Mouse (Mus musculus) left cerebral cortex, postnatal 14 days (tissue): ENCODE measurements around the gene Mybphl. TPM values are rescaled to one million over a fixed set of nuclear protein-coding genes. Genes with fewer than 3 reads are reported as not detected.

Source experiments
- DNase-seq, 2 experiments: peaks; one replicate each; pipeline ENCODE4 v3.0.0; 2021 to 2022; ENCODE audit warnings: low spot score in 2 of 2, mixed read lengths in 1 of 2
- intact Hi-C: fragments of 180-260 bp; cut with DNase I; formaldehyde crosslinking; loops from one replicate; pipeline ENCODE4 v1.15.1; 2025
- total RNA-seq, 2 experiments: library from RNA; stranded (reverse); gene quantifications; 2 replicates each; pipeline ENCODE4 v1.2.3; 2021

The Mybphl gene
- total RNA-seq, 2 experiments from 2014 or later: 0.55 TPM; not detected in 1

DNA sequence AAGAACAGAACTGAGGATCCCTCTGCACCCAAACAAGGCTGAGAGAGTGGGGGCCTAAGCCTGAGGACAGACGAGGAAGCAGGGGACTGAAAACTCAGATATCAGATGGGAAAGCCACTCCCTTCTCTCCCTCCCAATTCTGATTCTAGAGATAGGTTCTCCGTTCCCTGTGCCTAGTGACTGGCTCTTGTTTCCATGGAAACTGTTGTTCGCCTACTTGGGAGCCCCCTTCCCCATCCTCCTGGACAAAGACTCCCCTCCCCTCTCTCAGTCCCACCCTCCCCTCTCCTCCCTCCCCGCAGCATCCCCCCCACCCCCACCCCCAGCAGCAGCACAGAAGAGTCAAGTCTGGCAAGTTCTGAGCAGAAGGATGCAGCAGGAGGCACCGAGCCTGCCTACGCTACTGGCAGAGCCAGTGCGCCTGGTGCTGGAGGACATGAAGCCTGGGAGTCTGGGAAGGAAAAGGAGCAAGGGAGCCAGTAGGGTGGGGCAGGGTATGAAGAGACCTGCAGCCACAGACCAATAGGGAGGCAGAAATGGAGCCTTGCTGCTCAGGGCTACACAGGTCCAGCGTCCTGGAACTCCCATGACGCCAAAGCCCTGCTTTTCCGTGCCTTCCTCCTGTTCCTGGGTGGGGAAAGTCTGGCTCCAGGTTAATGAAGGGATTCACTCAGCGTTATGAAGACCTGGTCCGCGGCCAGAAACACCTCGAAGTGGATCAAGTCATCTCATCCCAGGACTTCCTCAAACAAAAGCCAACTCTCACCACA is 41.0 kb downstream of the Mybphl start:
- intact Hi-C loops: no loop called here
- peak; percentile 60 to 81 for DNase-seq

DNA sequence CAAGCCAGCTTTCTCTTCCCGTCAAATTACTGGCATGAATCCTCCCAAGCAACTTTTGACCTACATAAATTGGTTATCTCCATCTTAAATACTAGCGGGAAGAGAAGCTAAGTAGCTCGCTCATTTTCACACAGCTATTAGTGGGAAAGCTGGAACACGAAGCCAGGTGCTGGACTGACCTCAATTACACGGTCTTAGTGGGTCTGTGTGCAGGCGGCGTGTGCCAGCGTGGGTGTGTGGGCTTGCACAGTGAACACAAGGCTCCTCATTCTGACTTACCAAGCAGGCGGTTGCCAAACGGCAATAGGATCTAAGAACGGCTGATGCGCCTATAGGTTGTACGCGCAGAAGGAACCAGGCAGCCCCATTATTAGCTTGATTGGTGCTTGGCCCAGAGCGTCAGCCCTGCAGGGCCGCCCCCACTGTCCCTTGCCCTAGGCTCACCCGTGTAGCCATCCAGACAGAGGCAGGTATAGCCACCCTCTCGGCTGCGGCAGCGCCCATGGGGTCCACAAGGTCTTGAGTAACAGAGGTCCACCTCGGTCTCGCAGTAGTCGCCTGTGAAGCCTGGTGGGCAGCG is 41.7 kb downstream of the Mybphl start:
- peak in 1 of 2 experiments; percentile 62 for DNase-seq
- intact Hi-C loops: no loop called here

DNA sequence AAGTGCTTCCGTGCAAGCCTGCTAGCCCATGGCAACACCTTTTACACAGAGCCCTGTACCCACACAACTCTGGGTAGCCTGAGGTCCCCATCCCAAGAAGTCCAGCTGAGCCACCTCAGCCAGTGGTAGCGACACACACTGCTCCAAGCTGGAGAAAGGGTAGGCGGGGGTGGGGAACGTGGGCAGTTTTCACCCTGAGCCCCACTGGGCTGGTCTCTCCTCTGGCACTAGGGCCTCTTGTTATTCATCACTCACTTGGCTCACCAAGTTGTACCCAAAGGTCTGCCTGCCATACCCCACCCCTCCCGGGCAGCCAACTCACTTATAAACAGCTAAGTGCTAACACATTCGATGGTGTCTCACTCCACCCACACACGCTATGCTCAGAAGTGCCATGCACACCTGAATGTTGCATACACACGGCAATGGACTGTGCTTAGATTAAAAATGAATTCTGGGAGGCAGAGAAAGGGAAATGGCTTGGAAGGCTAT is 43.9 kb downstream of the Mybphl start:
- intact Hi-C loops: no loop called here
- DNase-seq: no peak

DNA sequence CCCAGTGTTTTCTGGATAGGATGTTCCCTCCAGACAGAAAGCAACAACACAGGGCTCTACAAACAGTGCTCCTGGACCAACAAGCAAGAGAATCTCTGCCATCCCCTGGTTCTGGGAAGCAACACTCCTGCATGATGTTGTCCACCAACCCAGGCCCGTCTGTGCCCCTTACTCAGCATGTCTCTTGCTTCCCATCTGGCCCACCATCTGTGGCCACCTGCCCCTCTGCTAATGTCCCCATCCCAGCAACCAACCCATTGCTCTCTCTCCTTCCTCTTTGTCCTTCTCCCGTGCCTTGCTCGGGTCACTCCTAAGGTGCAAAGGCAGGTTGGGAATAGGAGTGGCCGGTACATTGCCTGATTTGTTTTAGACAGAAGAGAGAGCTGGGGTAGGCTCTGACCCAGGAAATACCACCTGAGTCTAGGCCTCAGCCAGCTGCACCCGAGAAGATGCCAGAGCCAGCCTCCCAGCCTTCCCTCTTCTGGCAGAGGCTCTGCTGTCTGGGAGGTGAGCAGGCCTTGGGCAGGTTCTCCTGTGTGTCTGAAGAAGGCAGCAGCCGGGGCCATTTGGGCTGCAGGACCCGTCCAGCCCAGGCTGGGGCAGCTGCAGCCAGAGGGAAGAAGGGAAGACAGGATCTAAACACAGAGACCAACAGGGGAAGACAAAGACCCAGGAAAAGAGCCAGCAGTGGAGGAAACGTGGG is 45.1 kb downstream of the Mybphl start:
- DNase-seq: no peak
- intact Hi-C loops: no loop called here

DNA sequence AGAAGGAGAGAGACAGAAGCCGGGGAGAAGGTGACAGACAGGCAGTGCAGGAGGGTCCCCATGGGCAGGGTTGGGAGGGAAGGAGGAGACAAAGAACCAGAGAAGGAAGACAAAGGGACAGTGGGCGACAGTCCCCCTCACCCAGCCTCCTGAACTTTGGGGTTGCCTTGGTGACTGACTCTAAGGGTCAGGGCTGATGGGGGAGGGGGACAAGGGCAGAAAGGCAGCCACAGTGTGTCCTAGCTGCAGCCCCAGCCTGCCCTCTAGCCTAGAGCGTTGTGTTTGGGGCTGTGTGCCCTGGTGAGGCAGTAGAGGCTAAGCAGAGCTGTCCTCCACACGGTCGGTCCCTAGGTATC is 45.6 kb downstream of the Mybphl start:
- DNase-seq: no peak
- intact Hi-C loops: no loop called here

DNA sequence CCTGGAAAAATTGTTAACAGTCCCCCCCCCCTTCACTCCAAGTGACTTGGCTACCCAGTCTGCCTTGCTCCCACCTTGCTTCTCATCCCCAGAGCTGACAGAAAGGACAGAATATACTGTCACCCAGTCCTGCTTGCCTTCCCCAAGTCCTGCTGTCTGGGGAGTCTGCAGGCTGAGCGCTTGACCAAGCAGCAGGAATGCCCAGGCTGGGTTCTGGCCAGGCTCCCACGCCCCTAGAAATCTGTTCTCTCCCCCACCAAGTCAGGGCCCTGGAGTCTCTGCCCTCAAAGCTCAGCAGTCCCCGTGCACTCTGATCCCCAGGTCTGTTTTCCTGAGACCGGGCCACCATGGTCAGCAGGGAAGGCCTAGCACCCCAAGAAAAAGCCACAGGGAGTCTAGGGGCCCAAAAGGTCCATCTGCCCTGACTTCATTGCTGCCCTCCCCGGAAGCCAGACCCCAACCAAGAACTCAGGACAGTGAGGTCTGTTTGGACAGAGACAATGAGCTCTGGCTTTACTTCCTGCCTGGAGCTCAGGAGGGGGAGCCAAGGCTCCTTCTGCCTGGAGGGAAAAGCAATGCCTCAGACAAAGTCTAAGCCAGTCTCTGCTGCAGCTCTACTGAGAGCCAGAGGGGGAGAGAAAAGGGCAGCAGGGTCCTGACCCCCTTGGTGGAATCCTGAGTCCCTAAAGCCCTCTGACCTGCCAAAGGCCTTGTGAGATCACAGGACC is 46.5 kb downstream of the Mybphl start:
- intact Hi-C loops: no loop called here
- DNase-seq: no peak

DNA sequence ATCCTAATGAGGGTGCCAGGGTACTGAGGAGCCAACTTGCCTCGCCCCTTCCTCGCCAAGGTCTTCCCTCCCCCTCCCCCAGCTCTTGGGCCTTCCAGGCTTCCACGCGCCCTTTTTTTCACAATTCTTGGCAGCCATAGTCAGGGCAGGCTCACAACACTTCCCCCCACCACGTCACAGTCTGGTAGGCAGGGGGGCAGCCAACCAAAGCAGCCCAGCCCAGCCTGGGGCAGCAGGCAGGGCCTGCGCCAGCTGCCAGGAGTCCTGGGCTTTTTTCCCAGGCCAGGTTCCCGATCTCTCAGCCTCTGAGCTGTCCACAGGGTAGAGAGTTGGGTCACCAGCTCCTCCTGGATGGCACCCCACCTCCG is 47.0 kb downstream of the Mybphl start:
- intact Hi-C loops: no loop called here
- DNase-seq: peak; percentile 48 to 72

DNA sequence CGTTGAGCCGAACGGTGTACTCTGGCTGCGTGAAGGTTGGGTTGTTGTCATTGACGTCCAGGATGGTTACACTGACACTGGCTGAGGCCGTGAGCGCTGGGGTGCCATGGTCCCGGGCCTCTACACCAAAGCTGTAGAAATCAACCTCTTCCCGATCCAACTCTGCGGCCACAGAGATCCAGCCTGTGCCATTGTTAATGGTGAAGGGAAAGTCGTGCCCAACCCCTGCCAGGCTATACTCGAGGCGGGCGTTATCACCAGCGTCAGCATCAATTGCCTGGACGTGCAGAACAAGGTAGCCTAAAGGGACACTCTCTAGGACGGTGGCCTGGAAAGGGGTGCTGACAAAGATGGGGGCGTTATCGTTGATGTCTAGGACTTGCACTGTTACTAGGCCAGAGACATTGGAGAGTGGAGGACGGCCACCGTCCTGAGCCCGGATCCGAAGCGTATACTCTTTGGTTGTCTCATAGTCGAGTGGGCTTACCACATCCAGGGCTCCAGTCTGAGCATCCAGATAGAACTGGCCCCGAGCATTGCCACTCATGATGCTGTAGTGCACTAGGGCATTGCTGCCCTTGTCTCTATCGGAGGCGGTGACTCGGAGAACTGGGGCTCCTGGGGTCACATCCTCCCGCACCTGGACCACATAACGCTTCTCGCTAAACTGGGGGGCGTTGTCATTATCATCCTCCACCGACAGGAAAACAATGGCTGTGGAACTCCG is 49.1 kb downstream of the Mybphl start:
- intact Hi-C loops: no loop called here
- DNase-seq: no peak

DNA sequence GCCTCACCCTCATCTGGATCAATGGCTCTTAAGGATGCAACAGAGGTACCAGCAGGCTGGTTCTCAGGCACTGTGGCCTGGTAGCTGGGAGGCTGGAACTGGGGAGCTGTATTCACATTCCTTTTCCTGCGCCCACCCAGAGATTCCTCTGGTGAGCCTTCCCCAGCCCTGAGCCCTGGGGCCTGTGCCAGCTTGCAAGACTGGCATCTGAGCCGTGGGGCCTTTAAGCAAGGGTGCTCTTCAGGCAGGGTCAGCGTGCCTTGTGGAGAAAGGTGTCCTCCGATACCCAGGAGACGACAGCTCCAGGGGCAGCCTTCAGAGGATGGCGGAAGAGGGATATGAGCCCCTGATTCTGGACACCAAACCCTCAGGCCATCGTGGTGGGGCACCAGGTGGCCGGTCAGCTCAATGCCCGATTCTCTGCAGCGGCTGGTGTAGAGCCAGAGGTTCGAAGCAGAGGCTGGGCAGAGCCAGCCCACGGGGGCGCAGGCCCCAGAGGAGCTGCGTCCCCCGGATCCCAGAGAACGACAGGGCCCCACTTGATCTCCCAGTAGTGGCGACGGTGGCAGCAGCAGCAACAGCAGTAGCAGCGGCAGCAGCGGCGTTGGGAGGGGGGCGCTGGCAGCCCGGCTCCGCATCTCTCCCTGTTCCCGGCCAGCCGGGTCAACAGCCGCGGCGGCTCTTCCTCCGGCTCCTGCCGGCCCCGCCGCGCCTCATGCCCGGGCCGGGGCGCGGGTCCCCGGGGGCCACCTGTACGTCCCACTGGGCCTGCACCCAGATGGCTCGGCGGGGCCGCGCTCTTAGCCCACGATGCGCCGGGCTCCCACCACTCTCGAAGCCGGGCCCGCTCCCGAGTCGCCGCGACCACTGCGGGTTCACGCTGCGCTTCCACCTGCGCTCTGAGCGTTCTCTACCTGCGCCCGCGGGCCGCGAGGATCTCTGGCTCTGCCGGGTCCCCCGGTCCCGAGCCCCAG is 50.4 kb downstream of the Mybphl start, which contains the start of gene Celsr2:
Gene Celsr2, minus strand, starts transcription at position 696 of the 974 bp plus-strand sequence.
- intact Hi-C loops: no loop called here
- peak in 1 of 2 experiments; percentile 52 for DNase-seq

DNA sequence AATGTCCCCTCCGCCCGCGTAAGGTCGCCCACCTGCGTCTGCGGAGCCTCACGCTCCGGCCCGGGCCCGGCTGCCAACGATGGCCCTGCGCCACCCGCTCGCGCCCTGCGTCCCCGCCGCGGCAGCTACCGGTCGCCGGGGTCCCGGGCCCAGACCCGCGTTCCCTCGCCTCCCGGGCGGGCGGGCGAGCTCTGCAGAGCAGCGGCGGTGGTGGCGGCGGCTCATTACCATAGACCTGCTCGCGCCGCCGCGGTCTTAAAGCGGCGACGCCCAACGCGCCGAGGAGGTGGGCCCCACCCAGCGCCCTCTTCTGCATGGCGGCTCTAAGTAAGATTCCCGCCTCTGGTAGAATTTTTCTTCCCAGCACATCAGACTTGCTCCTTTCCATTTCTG is 51.1 kb downstream of the Mybphl start:
- intact Hi-C loops: no loop called here
- DNase-seq: peak; percentile 89 to 90

DNA sequence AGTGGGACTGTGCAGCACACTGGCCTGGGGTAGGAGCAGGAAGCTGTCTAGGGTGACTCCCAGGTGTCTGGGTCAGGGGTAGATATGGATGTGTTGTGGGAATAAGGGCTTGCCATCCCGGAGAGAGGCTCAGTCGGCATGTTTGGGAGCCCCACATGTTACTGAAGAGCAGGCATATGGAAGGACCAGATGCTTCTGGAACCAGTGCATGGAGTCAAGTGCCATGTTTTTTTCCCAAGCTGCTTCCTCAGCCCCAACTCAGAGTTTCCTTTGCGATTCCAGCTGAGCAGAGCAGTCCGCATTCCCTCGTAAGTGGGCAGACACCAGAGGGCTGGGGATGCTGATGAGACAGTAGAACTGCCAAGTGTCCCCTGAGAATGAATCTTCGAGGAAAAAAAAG is 58.3 kb downstream of the Mybphl start:
- intact Hi-C loops: no loop called here
- no peak for DNase-seq

DNA sequence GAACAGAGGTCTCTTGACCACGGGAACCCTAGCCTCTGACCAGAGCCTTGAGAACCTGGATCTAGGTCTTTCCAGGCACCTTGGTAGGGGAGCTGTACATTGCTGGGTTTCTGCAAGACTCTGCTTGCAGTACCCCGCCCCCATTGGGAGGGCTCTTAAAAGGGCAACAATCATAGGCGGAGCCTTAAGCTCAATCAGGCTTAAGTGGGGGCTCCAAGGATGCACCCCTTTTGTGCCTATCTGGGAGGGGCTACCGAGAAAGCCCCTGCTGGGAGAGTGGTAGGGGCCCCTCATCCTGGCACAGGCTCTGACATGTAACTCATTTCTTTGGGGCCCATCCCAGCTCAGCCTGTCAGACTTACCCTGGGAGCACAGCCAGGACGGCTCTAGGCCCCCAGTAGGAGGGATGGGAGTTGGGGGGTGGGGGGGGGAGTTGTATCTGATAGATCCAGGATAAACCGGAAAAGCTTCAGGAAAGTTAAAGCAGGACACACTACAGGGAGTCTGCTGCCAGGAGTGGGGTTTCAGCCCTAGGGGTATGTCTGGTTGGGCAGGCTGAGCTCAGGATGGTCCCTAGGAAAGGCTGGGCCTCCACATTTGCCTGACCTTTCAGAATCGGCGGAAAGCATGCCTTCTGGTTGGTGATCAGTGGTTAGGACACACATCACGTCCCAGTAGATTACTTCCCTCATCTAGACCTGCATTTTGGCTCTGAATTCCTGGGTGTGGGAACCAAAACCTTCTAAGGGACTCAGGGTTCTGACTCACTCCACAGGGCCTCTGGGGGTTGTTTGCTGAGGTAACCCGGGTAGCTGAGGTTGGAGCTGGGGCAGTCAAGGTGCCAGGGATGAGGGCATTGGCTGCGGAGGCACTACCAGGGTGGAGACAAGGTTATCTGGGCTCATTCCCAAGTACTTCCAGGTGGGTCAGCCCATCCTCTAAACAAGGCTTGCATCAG is 59.4 kb downstream of the Mybphl start:
- peak; percentile 67 to 68 for DNase-seq
- intact Hi-C loops: no loop called here

DNA sequence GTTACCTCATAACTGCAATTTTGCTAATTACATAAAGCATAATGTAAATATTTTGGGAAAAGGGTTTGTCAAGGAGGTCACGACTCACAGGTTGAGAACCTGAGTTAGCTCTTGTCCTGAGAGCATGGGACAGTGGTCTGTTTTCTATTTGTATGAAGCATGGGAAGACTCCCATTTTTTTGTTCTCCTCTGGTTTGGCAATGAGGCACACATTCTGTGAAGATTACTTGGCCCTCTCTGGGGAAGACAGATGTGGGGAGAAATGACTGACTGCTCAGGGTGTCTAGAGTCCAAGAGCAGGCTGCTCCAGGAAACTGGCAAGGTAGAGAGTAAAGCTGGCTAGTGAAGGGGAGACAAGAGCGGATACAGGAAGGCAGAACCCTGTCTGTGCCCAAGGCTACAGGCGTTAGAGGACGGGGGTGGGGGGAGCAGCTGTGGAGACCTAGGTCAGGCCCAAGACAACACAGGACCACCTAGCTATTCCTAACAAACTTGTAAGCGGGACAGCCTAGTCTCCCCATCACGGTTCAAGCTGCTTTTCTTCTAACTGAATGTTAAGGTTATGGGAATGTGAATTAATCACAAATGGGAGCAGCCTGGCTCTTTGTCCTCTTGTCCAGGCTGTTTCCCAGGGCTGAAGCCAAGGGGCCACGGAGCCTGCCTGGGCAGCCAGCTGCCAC is 60.4 kb downstream of the Mybphl start:
- intact Hi-C loops: no loop called here
- no peak for DNase-seq

DNA sequence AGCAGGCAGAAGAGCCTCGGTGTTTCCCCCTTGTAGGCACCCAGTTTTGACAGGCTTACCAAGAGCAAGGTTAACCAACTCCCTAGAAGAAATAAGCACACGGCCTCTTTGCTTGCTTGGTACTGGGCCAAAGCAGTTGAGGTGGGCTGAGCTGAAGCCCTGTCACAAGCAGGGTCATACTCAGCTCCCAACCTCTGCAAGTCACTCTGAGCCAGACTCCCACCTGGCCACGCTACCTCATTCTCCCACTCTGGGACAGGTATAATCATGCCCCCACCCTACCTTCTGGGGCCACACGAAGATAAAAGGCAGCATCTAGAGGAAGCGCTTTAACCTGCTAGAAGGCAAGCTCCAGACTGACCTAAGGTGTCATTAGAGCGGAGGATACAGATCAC is 60.9 kb downstream of the Mybphl start:
- no peak for DNase-seq
- intact Hi-C loops: no loop called here
